Mouse (Mus musculus) lung, postnatal 0 days (tissue): Measurements from ENCODE around the gene Lrrc3b.

Experiments
- CTCF ChIP-seq: IDR thresholded peaks from 2 replicates; pipeline ENCODE4 v1.5.1; 2016; ENCODE audit warnings: antibody characterized with exemption, mild to moderate bottlenecking
- EP300 ChIP-seq: IDR thresholded peaks from 2 replicates; pipeline ENCODE4 v1.6.1; 2016; ENCODE audit warnings: antibody characterized with exemption, mild to moderate bottlenecking, control low read depth

- no peak for TF ChIP-seq CTCF
- no peak for TF ChIP-seq EP300
Measured at GRCm38 (mm10) chr14:15384972-15385371, 53.8 kb downstream of the Lrrc3b start.
